Mouse (Mus musculus) cerebellum, postnatal 25 days (tissue): ENCODE data around the gene Them5.

ENCODE experiments used
- DNase-seq, 2 experiments: peaks; one replicate each; pipeline ENCODE4 v3.0.0; 2021; ENCODE audit warnings: mixed read lengths in 2 of 2

Them5 gene

DNA sequence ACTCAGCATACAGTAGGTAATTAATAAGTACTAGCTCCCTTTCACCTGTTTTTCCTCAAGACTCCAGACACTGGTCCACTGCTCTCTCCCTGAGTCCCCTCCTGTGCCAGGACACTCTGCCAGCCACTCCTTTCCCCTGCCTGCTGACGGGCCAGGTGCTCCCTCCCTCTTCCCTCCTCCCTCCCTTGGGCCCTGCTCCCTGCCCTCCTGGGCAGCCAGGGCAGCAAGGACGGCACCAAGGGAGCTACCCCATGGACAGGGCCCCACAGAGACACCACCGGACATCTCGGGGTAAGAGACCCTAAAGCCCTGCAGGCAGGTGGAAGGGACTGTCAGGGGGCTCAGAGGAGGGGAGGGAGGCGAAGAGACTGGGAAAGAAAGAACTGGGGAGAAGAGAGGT is 30.7 kb downstream of the Them5 start, which contains the start of gene Rorc:
TSS of gene Rorc (plus strand) at position 154 of the 400 bp plus-strand sequence.
- peak; percentile 61 to 74 for DNase-seq

DNA sequence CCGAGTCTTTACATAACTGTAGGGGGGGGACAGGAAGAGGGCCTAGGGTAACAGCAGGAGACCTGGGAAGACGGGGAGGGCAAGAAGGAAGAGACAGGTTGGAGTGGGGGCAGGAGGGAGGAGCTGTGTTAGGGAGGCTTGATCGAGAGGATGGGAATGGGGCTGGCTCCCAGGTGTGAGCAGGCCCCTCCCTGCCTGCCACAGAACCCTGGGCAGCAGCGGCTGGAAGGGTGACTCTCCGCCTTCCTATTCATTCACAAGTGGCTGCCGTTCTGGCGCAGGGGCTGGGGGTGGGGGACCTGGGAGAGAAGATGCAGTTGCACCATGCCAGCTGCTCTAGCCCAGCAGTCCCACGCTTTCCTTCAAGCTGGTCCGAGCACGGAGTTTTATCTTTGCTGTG is 31.2 kb downstream of the Them5 start:
- peak; percentile 23 to 35 for DNase-seq

DNA sequence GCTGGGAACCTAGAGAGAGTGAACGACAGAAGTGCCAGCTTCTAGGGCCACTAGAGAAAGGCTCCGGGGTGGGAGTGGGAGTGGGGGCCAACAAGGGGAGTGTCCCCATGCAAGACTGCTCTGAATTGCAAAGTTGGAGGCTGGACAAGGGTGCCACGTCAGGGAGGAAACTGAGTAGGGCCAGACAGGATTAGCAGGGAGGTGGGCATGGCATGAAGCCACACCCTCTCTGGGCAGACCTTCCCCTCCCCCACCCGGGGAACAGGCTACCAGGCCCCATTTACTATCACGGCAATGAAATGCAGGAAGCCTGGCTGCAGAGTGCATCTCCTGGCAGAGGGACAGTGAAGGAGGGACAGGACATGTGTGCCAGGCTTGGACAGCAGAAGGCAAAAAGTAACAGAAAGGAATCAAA is 31.7 kb downstream of the Them5 start:
- peak; percentile 53 to 69 for DNase-seq

DNA sequence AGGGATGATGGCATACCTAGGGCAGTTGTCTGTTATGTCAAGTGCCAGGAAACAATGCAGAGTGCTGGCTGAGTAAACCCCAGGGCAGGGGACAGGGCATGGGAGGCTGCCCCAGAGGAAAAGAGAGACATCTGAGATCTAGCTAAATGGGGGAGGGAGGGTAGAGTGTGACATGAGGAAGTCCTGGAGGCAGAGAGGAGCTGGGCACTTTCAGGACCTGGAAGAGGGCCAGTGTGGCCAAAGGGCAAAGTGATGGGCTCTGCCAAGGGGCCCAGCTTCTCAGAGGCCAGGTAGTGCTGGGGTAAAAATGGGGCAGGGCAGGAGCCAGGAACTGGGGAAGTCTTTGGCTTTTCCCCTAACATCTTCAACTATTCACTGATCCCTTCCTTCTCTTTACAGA is 32.7 kb downstream of the Them5 start:
- DNase-seq, result no peak

DNA sequence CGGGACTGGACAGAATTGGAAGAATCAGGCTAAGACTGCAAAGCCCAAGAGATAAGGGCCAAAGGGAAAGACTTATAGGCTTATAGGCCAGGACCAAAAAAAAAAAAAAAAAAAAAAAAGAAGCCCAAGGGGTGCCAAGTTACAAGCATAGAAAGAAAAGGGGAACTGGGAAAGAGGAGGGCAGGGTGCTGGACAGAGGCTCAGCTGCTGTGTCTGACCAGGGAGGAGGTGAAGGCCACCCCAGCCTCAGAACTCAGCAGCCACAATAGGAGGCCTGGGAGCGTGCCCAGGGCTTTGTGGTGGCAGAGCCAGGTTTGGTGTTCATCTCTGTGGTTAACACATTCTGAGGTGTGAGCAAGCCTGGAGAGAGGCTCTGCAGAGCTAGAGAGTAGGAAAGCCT is 33.2 kb downstream of the Them5 start:
- DNase-seq, result peak; percentile 25 to 40

DNA sequence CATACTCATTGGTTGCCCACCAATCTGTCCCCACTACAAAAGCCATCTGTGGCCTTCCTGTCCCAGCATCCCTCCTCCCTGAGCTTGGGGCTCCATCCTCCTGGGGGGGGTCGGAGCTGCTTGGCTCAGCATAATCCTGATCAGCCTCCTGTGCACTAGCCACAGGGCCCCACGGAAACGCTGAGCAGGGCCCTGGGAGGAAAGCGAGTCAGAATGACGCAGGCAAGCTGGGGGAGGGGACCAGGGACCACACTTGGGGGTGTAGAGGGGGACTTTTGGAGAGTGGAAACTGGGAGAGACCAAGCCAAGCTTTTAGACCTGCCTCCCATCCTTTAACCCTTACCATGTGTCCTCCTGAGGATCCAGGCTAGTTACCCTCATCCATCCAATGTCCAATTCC is 34.0 kb downstream of the Them5 start:
- DNase-seq, result no peak

DNA sequence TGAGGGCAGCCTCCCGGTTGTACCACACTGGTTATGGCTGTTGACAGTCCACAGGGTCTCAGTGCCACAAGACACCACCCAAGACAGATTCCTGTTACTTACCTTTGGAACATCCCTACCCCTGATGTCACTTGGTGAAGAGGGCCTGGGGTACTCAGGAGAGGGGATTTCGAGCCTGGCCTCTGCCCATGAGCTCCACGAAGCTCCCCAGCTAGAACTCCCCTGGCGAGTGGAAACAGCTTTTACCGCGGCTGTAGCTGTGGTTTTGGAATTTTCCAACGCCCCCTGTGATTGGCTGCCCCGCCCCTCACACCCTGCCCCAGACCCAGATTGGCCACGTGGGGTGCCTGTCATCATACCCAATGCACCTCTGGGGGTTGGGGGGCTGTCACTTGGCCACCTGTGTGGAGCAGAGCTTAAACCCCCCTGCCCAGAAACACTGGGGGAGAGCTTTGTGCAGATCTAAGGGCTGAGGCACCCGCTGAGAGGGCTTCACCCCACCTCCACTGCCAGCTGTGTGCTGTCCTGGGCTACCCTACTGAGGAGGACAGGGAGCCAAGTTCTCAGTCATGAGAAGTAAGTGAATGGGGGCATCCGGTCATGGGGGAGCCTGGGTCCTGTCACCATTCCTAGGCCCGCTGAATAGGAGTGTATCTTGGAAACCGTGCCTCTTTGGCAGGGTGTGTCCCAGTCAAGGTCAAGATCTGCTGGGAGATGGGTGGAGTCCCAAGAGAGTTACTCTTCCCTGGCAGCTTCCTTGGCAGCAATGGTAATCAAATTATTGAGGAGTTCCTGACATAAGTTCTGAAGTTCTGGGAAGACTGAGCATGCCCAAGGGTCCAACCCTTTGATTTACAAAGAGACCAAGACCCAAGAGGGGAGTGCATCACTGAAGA is 35.4 kb downstream of the Them5 start:
- DNase-seq, result no peak

DNA sequence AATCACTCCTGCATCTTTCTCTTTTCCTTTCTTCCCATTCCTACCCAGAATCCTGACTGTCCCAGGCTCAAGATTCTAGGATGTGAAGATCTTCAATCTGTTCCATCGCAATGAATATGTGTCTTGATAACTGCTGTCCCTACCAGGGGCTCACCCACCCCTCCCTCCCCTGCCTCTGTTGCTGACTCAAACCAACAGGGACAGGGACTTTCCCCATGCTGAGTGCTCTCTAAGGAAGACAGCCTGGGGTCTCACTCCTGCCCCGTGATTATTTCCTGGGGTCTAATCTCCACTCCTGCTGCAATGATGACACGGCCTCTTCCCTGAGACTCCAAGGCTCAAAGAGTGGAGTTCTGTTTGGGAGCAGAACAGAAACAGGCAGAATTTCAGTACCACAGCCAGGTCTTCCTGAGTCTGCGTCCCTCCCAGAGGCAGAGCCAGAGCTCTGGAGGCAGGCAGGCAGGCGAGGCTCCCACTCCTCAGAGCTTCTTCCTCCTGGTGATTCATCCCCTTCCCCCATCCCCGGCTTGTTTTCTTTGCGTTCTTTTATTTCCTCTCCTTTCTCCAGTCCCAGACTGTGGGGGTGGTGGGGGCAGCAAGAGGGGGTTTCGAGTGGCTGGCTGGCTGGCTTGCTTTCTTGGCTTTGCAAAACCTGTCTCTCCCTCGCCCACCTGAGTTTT is 38.1 kb downstream of the Them5 start:
- DNase-seq, result no peak

DNA sequence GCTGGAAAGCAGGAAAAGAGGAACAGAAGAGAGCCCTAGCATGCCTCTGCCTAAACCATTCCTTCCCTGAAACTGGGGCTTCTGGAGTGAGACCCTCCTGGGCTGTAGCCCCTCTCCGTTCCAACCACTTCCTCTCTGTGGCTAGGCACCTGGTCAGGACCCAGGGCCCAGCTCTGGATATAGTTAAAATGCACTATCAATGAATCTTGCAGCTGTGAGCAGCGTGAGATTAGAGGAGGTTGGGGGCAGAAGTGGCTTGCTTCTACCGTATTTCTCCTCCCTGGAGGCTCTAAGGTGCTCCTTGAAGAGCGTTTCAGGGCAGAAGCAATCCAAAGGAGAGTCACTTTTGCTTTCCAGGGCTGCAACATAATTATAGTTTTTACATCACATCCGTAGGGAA is 40.4 kb downstream of the Them5 start:
- no peak for DNase-seq

DNA sequence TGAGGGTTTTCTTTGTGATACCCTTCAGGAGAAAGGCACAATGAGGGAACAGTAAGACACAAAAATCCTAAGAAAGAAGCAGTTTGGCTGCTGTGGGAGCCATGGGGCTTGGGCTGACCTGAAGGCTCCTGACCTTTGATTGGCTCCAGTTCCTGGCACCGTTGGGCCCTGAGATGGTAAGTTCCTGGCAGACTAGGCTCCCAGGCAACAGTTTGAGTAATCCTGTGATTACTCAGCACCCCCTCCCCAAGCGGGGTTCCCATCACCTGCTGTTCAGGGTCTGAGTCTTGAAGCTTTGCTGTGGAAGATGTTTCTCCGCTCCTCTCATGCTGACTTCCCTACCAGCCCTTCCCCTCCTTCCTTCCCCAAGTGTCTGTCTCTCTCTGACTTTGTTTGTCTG is 41.6 kb downstream of the Them5 start:
- no peak for DNase-seq

DNA sequence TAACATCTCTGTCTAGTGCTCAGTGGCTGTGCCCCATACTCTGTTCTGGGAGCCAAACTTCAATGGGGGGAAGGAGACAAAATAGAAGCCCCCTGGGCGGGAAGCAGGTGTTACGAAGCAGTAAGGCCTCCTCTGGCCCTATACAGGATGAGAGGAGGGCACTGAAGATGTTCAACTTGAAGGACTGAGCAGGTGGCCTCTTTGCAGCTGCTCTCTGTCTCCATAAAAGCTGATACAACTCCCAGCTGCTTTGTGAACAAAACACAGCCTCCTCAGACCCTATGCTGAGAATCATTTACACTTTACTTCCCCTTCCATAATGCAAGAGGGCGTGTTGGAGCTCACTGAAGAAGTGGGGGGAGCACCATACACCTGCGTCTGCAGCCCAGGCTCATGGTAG is 44.8 kb downstream of the Them5 start:
- DNase-seq, result no peak

DNA sequence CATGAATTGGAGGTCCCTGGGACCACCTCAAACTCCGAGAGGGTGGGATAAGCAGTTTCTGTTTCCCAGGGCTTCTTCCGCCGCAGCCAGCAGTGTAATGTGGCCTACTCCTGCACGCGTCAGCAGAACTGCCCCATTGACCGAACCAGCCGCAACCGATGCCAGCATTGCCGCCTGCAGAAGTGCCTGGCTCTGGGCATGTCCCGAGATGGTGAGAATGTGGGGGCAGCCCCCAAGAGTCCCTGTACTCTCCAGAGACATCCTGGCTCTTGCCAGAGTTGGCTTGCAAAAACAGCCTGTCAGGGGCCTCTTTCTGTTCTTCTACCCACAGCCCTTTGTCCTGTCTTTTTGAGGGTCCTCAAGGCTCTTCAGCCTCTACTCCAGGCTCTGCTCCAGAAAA is 45.5 kb downstream of the Them5 start:
- DNase-seq, result no peak

DNA sequence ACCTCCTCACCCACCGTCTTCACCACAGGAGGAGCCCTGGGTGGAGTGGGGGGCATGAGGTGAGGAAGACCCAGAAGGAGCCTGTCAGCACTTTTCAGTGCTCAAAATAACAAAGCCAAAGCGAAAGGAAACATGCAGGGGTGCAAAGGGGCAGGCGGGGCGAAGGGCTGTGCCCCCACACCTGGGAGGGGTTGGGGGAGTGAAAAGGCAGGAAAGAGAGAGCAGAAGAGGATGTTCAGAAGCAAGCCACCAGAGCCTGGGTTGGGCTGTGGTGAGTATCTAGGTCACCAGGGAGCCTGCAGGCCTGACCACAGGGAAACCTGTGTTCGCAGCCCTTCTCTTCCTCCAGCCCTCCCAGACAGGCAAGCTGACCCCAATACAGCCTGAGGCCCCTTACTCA is 46.1 kb downstream of the Them5 start:
- no peak for DNase-seq

DNA sequence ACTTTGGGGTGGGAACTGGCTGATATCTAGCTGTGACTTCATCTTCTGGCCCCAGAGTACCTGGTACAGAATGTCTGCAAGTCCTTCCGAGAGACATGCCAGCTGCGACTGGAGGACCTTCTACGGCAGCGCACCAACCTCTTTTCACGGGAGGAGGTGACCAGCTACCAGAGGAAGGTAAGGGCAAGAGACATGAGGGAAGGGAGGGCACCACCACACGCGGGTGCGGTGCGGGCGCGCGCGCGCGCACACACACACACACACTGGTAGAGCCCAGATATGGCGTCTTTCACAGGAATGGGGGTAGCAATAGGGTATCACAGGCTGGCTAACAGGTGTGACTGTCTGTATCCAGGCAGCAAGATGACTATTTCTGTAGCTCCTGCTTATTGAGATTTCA is 47.5 kb downstream of the Them5 start:
- no peak for DNase-seq

DNA sequence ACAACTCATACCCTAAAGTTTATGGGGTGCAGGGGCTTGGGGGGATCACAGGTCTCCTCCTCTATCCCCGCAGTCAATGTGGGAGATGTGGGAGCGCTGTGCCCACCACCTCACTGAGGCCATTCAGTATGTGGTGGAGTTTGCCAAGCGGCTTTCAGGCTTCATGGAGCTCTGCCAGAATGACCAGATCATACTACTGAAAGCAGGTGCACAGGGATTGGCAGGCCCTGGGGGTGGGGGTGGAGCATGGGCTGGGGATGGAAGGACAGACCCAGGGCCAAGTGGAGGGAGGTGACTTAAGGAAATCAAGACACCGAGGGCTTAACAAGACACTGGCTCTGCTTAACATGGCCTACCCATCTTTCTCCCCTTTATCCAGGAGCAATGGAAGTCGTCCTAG is 49.1 kb downstream of the Them5 start:
- peak in 1 of 2 experiments; percentile 40 for DNase-seq

DNA sequence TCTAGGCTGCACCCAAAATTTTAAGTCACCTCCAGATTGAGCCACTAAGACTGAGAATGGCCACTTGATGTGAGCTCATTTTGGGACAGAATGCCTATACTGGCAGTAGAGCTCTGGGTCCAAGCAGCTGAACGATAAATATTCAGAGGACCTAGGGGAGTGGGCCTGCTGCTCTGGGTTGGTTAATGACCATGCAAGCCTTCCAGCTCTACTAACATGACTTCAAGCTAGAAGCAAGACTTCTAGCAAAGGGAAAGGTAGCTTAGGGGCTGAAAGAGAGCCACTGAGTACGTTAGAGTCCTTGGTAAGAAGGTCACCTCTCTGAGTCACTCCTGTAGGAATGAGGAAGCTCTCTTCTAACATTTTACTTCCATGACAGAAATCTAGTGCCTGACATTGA is 50.2 kb downstream of the Them5 start:
- no peak for DNase-seq

DNA sequence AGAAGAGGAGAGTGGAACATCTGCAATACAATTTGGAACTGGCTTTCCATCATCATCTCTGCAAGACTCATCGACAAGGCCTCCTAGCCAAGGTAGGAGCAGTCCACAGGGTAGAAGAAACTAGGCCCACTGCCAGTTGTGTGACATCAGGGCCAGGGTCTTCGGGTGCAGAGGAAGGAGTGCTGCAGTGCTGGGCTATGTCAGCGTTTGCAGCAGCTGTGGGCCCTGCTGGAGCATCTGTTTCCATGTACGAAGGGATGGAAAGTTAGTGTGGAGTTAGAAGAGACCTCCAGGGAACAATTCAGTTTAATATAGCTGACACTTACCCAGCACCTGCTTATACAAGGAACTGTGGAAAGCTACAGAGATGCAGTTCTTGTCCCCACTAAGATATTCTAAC is 51.1 kb downstream of the Them5 start:
- DNase-seq, result no peak

DNA sequence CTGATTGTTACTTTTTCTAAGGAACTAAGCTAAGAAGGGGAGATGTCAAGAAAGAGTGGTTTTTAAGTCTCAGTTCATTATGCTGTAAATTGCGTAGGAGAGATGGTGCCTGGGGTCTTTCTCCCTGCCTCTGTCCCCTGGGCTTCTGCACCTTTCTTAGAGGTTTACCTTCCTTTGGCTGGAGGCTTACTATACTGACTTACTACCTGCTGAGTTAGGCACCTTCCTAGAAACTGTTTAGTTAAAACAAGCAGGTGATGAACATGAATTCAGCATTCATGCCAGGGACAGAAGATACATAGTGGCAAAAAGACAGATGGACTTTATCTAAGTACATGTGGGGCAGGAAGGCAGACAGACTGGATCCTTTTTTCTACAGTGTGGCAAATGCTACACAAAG is 54.4 kb downstream of the Them5 start:
- no peak for DNase-seq

DNA sequence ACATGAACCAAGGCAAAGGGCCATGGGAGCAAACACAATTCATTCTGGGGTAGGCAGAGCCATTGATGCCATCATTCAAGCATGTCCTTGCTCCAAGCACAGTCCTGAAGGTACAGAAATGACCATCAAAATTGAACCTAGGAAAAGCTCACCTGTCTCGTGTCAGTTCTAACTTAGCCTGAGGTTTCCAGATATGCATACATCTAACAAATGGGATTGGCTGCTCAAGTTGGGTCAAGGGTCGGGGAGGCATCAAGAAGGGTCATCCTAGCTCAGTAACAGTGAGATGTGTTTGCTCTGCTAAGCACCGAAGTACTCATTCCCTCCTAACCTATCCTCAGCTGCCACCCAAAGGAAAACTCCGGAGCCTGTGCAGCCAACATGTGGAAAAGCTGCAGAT is 55.0 kb downstream of the Them5 start:
- no peak for DNase-seq
